ENCODE assay signal across 11 mouse cellular contexts in genomic region chr1:152702920-152703319, GRCm38 (mm10). TPM values are rescaled to one million over a fixed set of nuclear protein-coding genes. Genes with fewer than 3 reads are reported as not detected.
A peak's percentile ranks its signal among the peaks of the same experiment; 100 is the strongest.
DNase-seq lines count a peak whose midpoint lies in the region; ATAC-seq and TF ChIP-seq lines count a peak whose summit lies in the region.
"Had no signal": no experiment of that assay in that cellular context is flagged by ENCODE, and none has a peak within 500 bp of the region (broad histone marks: within the 10 kb centered on the region; RNA-seq: fewer than 3 reads in every experiment).

No protein-coding gene starts in this region.

- no peaks in the 10 kb centered on the region for H3K36me3 ChIP-seq in neural tube, embryonic 12.5 days

- peak; percentile 37; the same call in 1 of the 2 replicates for ATAC-seq in neural tube, embryonic 12.5 days (ENCODE audit: low FRiP score, low read depth)

- 22% methylated on average over 6 of the region's 6 CpGs for WGBS in neural tube, embryonic 12.5 days

- peak; percentile 50 for DNase-seq in gastrocnemius, adult 2 months
- DNase-seq in gastrocnemius, postnatal 36 days, result no peak
- DNase-seq in neural tube, embryonic 10.5 days (ENCODE audit: extremely low spot score, low spot score), result no peak
- DNase-seq in kidney, postnatal 10 days, result peak; percentile 53
- DNase-seq in adrenal gland, postnatal 4 days (ENCODE audit: low spot score in 2 of 2), result no peak
- no peak for DNase-seq in cerebellum, postnatal 25 days
- DNase-seq in natural killer cell, adult 2 months (ENCODE audit: low spot score in 2 of 2), result no peak
- DNase-seq: B cell, adult 2 months had no signal

- intact Hi-C loops in gastrocnemius, adult 2 months (cut with DNase I), result no loop called here
- intact Hi-C loops in gastrocnemius, postnatal 36 days (cut with DNase I), result no loop called here

- peak overlapping the region; percentile 35; the same call in 1 of the 2 replicates for H3K27ac ChIP-seq in gastrocnemius, adult 2 months
- no peak overlapping the region for H3K27ac ChIP-seq in neural tube, embryonic 12.5 days

- no peak overlapping the region for H3K9ac ChIP-seq in neural tube, embryonic 12.5 days

- H3K9me3 ChIP-seq in neural tube, embryonic 12.5 days, result no peaks in the 10 kb centered on the region

- TF ChIP-seq CTCF in gastrocnemius, adult 2 months (IDR thresholded peaks at IDR 0.05), result no peak

- no peaks in the 10 kb centered on the region for H3K27me3 ChIP-seq in neural tube, embryonic 12.5 days (replicated peaks)

- H3K4me1 ChIP-seq in neural tube, embryonic 12.5 days, result peaks cover 7% of the 10 kb centered on the region; the same call in 1 of the 2 replicates

- no peak overlapping the region for H3K4me2 ChIP-seq in neural tube, embryonic 12.5 days (replicated peaks)

- H3K4me3 ChIP-seq in gastrocnemius, adult 2 months, result no peak overlapping the region
- no peak overlapping the region for H3K4me3 ChIP-seq in neural tube, embryonic 12.5 days

RNA-seq across cellular contexts. Expression of gene Apobec4, which starts 47.4 kb away (rescaled TPM):
- total RNA-seq in gastrocnemius, adult 2 months (2021), result not detected
- total RNA-seq in gastrocnemius, postnatal 36 days (2021), result not detected
- not detected in 2 replicates for polyA plus RNA-seq in neural tube, embryonic 12.5 days (2016; fragmentation: Nextera tagmentation; extraction: Ambion mirVana)
- total RNA-seq in adrenal gland, postnatal 4 days (2021), result not detected
- polyA plus RNA-seq: frontal cortex, adult 2 months; large intestine, adult 2 months had no signal

Comparison
In these comparisons a context has a peak if more than half of its experiments do, and no peak if none do; other contexts are left out.
1. DNase-seq: peak in gastrocnemius, adult 2 months (single experiment) and kidney, postnatal 10 days (single experiment); none in gastrocnemius, postnatal 36 days (0 of 2), neural tube, embryonic 10.5 days (single experiment), adrenal gland, postnatal 4 days (0 of 2), cerebellum, postnatal 25 days (0 of 2) and natural killer cell, adult 2 months (0 of 2).